Mouse (Mus musculus): ENCODE measurements at regions not wholly inside any gene's neighbourhood (a gene's known extent, or its start where the extent isn't known, plus 50 kb on each side); places are given as distances from the start of the nearest gene placed in this dataset.
"Not testable (repeated sequence)": the region's sequence is repeated elsewhere in the genome, so short reads cannot be mapped to it uniquely, and the experiment has no call there.

GRCm38 (mm10) chr4:3079901-3080300 lies 87.2 kb upstream of the Vmn1r2 start:
- intact Hi-C loops (cut with DNase I) = loop anchor here (1.0 kb wide), 1 partner anchor 13 kb away; no protein-coding TSS in a partner anchor
- no peak for DNase-seq

- intact Hi-C loops (cut with DNase I) = loop anchor here (1.0 kb wide), 1 partner anchor 13 kb away; no protein-coding TSS in a partner anchor
- DNase-seq = peak; percentile 1 to 8
Observed at GRCm38 (mm10) chr4:3080385-3081125, 86.6 kb upstream of the Vmn1r2 start.

GRCm38 (mm10) chr4:3081148-3081952 lies 85.8 kb upstream of the Vmn1r2 start:
- DNase-seq = peak; percentile 2
- intact Hi-C loops (cut with DNase I) = no loop called here

- peak; percentile 1 to 2 for DNase-seq
- intact Hi-C loops (cut with DNase I) = no loop called here
Observed at GRCm38 (mm10) chr4:3081953-3082950, 84.9 kb upstream of the Vmn1r2 start.

- intact Hi-C loops (cut with DNase I) = no loop called here
- peak; percentile 7 to 9 for DNase-seq
Observed at GRCm38 (mm10) chr4:3083161-3084020, 83.7 kb upstream of the Vmn1r2 start.

GRCm38 (mm10) chr4:3084021-3084545 lies 83.0 kb upstream of the Vmn1r2 start:
- intact Hi-C loops (cut with DNase I) = no loop called here
- DNase-seq = peak; percentile 0 to 1

- DNase-seq = peak; percentile 1 to 2
- intact Hi-C loops (cut with DNase I) = no loop called here
Observed at GRCm38 (mm10) chr4:3085456-3086448, 81.4 kb upstream of the Vmn1r2 start.

GRCm38 (mm10) chr4:3087616-3088015 lies 79.5 kb upstream of the Vmn1r2 start:
- DNase-seq; intact Hi-C loops (cut with DNase I): not testable (repeated sequence)

- intact Hi-C loops (cut with DNase I) = no loop called here
Observed at GRCm38 (mm10) chr4:3089567-3090377, 77.3 kb upstream of the Vmn1r2 start.

GRCm38 (mm10) chr4:3090378-3090735 lies 76.8 kb upstream of the Vmn1r2 start:
- intact Hi-C loops (cut with DNase I) = no loop called here
- DNase-seq = no peak

More at GRCm38 (mm10) chr4:3089567-3090377, 77.3 kb upstream of the Vmn1r2 start:
- no peak for DNase-seq

GRCm38 (mm10) chr4:3090742-3091141 lies 76.4 kb upstream of the Vmn1r2 start:
- no peak for DNase-seq
- intact Hi-C loops (cut with DNase I) = no loop called here

Small RNAs in the stretch of these regions (microRNA-seq; reads per million reads assigned to microRNA genes)
- 0 reads per million in 2 experiments for gene Gm27878

Measured in heart, postnatal 14 days (tissue).